Mouse (Mus musculus) midbrain, embryonic 11.5 days (tissue): ENCODE data around the gene Oscar. TPM values are rescaled to one million over a fixed set of nuclear protein-coding genes. Genes with fewer than 3 reads are reported as not detected.

ENCODE experiments used
- ATAC-seq: fragments of 200-750 bp; cut with Nextera tagmentation; 2 replicates; pipeline ENCODE4 v1.8.0; 2017; ENCODE audit warnings: moderate TSS enrichment, moderate library complexity; ENCODE audit not compliant: low FRiP score
- DNase-seq: peaks from one replicate; pipeline ENCODE4 v3.0.0; 2015; ENCODE audit warnings: low spot score; ENCODE audit errors: missing footprints
- H3K27ac ChIP-seq: fragments of 300-500 bp; sonication (generic); 2 replicates; pipeline ENCODE4 v1.5.1; 2014; ENCODE audit warnings: low read depth, low read length
- H3K27me3 ChIP-seq: fragments of 300-500 bp; sonication (generic); 2 replicates; pipeline ENCODE4 v1.6.1; 2014; ENCODE audit warnings: mild to moderate bottlenecking, low read length, moderate library complexity, mixed read lengths; ENCODE audit not compliant: control insufficient read depth, insufficient read depth
- H3K36me3 ChIP-seq: fragments of 300-500 bp; sonication (generic); 2 replicates; pipeline ENCODE4 v1.6.1; 2014; ENCODE audit warnings: mild to moderate bottlenecking, low read length, moderate library complexity, mixed read lengths; ENCODE audit not compliant: control insufficient read depth, insufficient read depth
- H3K4me1 ChIP-seq: fragments of 300-500 bp; sonication (generic); 2 replicates; pipeline ENCODE4 v1.6.1; 2014; ENCODE audit warnings: low read length; ENCODE audit not compliant: control insufficient read depth, insufficient read depth
- H3K4me2 ChIP-seq: fragments of 300-500 bp; sonication (generic); 2 replicates; pipeline ENCODE4 v1.6.1; 2014; ENCODE audit warnings: mild to moderate bottlenecking, moderate library complexity
- H3K4me3 ChIP-seq: fragments of 300-500 bp; sonication (generic); 2 replicates; pipeline ENCODE4 v1.5.1; 2014; ENCODE audit warnings: low read depth, low read length
- H3K9ac ChIP-seq: fragments of 300-500 bp; sonication (generic); 2 replicates; pipeline ENCODE4 v1.6.1; 2014; ENCODE audit warnings: low read length
- H3K9me3 ChIP-seq: fragments of 300-500 bp; sonication (generic); 2 replicates; pipeline ENCODE4 v1.6.1; 2016; ENCODE audit warnings: low read length; ENCODE audit not compliant: control insufficient read depth
- WGBS: fragments of 180-500 bp; shearing (Covaris S2); extraction: QIAGEN DNeasy Blood & Tissue Kit; methylation state at CpG from one replicate; pipeline ENCODE4 v1.1.7; 2014; 5-methylcytosine and 5-hydroxymethylcytosine counted together
- polyA plus RNA-seq: library from polyadenylated mRNA; unstranded; fragments of >200 nt; fragmentation: Nextera tagmentation; extraction: Ambion mirVana; gene quantifications from 2 replicates; pipeline ENCODE4 v1.2.1, GENCODE M21; 2014

Oscar gene
- polyA plus RNA-seq, 1 experiment from 2014 or later = 0.25 TPM

DNA sequence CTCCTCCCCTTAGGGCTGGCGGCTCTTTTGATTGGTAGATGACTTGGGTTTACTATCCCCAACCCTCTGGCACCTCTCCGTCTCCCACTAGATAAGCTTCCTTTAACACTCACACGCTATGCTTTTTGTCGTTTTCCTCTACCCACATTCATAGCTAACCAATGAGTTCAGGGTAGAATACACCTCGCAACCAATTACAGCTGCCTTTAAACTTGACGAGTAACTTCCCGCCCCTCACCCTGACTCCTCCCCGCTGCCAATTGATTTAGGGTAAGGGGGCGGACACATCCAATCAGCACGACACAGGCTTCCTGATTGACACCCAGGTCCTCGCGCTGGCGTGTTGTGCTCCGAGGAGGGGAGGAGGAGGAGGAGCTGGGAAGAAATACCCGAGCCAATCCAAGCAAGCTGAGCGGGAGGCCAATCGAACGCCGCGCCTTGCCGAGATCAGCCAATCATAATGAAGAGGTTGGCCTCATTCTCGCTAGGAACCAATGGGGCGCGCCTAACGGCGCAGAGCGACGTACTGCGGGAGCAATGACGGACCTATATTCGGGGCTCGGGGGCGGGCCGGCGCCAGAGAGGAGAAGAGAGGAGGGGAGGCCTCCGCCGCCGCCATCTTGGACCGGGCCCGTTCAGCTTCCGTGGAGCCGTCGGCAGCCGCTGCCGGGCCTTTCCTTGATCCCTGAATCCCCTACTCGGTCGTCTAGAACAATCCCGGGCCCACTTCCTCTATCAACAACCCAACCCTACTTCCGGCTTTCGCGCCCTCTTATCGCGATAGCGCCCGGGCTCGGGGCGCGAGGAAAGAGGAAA lies 28.9 kb upstream of the Oscar start, which contains the start of gene Cnot3:
Cnot3 (plus strand) TSS at position 597 of the 816 bp plus-strand sequence.
- DNase-seq (peak; percentile 98), ATAC-seq (peak; percentile 99)
- H3K36me3 ChIP-seq = peaks cover 14% of the 10 kb centered on the region
- H3K27me3 ChIP-seq = no peaks in the 10 kb centered on the region
- peak within 1 kb of the TSS; percentile 91 for H3K4me2 ChIP-seq
- H3K27ac ChIP-seq = peak within 1 kb of the TSS; percentile 97
- H3K4me3 ChIP-seq = peak within 1 kb of the TSS; percentile 99
- under 1% methylated on average over 57 of the region's 58 CpGs for WGBS
- H3K9me3 ChIP-seq = no peaks in the 10 kb centered on the region
- H3K9ac ChIP-seq = peak within 1 kb of the TSS; percentile 99
- H3K4me1 ChIP-seq = peaks cover 26% of the 10 kb centered on the region

DNA sequence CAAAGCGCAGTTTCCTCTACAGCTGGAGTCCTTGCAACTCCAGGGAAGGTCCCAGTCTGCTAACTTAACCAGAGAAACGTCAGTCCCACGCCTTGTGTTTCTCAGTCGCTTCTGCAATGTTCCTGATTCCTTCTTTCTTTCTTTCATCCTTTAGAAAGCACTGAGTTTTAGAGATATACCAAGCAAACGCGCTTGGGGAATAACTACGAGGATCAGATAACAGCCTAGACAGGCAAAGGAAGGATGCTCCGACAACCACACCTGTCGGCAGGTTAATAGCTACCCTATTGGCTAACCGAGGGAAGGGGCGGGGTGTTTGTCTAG lies 28.4 kb upstream of the Oscar start:
- Histone ChIP-seq H3K4me3 (peak overlapping the region; percentile 99), H3K4me1 (peaks cover 26% of the 10 kb centered on the region), H3K4me2 (peak overlapping the region; percentile 54), H3K27me3 (no peaks in the 10 kb centered on the region), H3K9ac (peak overlapping the region; percentile 27; the same call in 1 of the 2 replicates), H3K9me3 (no peaks in the 10 kb centered on the region), H3K27ac (no peak overlapping the region; the same call in 1 of the 2 replicates), H3K36me3 (peaks cover 19% of the 10 kb centered on the region)
- no peak for DNase-seq
- WGBS = 1% methylated on average over 11 of the region's 11 CpGs
- ATAC-seq = no peak

DNA sequence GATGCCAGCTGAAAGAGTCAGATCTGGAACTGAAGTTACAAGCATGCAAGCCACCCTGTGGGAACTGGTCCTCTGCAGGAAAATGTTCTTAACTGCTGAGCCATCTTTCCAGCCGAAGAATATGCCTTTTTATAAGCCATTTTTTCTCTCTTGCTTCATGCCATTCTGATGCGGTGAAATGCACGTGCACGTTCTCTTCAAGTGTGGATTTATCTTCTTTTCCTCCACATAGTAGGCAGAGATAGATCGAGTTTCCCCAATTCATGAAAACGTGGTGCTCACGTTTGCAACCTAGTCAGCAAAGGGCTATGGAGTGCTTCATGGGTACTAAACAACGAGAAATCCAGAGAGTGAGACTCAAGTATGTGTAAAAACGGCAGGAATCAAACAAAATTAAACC lies 27.9 kb upstream of the Oscar start:
- DNase-seq = no peak

DNA sequence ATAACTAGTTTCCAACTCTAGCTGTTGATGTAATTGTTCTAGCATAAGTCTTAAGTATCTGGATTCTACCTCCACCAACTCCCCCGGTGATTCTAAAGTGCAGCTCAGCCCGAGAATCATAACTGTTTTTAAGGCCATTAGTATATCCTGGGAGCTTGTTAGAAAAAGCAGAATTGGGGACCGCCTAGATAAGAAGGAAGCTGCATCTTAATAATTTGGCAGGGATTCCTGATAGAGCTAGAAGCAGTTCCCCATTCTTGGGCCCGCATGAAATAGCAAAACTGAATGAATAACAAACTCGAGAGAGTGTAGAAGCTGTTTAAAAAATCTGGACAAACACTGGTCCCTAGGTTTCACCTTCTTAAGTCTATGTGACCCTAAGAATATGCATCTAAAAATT lies 27.5 kb upstream of the Oscar start:
- no peaks in the 10 kb centered on the region for H3K9me3 ChIP-seq
- no peak overlapping the region for H3K4me2 ChIP-seq
- ATAC-seq = no peak
- H3K4me1 ChIP-seq = peaks cover 24% of the 10 kb centered on the region
- DNase-seq = no peak
- H3K27ac ChIP-seq = no peak overlapping the region
- 70% methylated on average over 5 of the region's 5 CpGs for WGBS
- H3K9ac ChIP-seq = no peak overlapping the region
- H3K36me3 ChIP-seq = peaks cover 23% of the 10 kb centered on the region
- H3K4me3 ChIP-seq = no peak overlapping the region
- H3K27me3 ChIP-seq = no peaks in the 10 kb centered on the region

More for the DNA sequence above, 27.9 kb upstream of the Oscar start:
- H3K9me3 ChIP-seq = no peaks in the 10 kb centered on the region
- H3K9ac ChIP-seq = peak overlapping the region; percentile 27; the same call in 1 of the 2 replicates
- peak overlapping the region; percentile 54 for H3K4me2 ChIP-seq
- WGBS = 21% methylated on average over 9 of the region's 9 CpGs
- H3K36me3 ChIP-seq = peaks cover 21% of the 10 kb centered on the region
- no peak for ATAC-seq
- H3K4me3 ChIP-seq = peak overlapping the region; percentile 99
- peaks cover 26% of the 10 kb centered on the region for H3K4me1 ChIP-seq
- no peak overlapping the region for H3K27ac ChIP-seq
- H3K27me3 ChIP-seq = no peaks in the 10 kb centered on the region

DNA sequence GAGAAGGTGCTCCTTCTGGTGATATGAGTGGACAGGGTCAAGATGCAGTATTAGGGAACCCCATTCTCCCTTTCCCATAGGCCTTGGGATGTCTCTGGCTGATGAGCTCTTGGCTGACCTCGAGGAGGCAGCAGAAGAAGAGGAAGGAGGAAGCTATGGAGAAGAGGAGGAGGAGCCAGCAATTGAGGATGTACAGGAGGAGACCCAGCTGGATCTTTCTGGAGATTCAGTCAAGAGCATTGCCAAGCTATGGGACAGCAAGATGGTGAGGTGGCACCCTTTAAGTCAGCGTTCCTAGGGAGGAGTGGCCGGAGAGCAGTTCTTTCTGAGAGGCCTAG lies 14.5 kb upstream of the Oscar start:
- WGBS = 66% methylated on average over 3 of the region's 3 CpGs
- no peak for ATAC-seq
- no peak for DNase-seq
- H3K27ac ChIP-seq = no peak overlapping the region
- H3K9me3 ChIP-seq = no peaks in the 10 kb centered on the region
- peak overlapping the region; percentile 74 for H3K4me2 ChIP-seq
- H3K4me1 ChIP-seq = peaks cover 13% of the 10 kb centered on the region
- peaks cover 10% of the 10 kb centered on the region; the same call in 1 of the 2 replicates for H3K36me3 ChIP-seq
- H3K4me3 ChIP-seq = peak overlapping the region; percentile 73
- peak overlapping the region; percentile 77 for H3K9ac ChIP-seq
- H3K27me3 ChIP-seq = no peaks in the 10 kb centered on the region

DNA sequence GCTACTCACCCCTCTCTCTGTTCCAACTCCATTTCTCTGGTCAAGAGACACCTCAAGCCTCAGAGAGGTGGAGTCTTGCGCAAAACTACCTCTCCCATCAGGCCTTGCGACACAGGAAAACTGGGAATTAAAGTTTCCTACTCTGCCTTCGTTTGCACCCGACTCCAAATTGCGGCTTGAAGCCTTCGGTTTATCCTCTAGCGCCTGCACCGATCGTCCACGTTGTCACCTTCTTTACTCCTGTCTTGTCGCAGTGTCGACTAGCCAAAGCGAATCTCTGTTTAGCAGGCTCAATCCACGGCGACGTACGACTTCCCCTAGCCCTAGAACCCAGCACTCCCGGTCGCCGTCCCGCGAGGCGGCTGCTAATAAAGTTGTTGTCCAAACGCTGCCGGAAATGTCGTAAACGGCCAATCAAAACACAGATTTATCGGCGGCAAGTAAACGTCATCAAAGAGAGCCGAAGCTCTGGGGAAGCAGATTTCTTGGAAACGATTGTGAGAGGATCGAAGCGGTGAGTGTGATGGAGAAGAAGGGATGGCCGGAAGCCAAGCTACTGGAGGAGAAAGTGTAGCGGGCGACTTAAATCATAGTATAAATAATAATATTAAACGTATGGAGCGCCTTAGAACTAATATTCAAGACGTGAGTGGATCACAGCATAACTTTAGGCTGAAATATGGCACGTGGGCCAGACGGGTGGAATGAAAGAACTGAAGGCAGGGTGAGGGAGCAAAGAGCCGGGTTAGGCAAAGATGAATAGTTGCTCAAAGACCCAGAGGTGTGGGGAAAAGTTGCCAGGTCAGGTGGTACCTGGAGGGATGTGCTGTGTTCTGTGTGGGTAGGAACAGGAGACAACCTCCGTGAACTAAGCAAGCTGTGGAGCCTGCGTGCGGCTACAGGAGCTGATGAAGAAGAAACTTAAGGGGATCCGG lies 13.9 kb upstream of the Oscar start, which contains the start of the genes Tfpt and Prpf31:
Tfpt (minus strand) TSS at position 387 of the 935 bp plus-strand sequence.
Prpf31 (plus strand) TSS at position 443 of the 935 bp plus-strand sequence.
- Histone ChIP-seq H3K4me3 (peak within 1 kb of the TSS; percentile 73), H3K36me3 (peaks cover 10% of the 10 kb centered on the region; the same call in 1 of the 2 replicates), H3K27me3 (no peaks in the 10 kb centered on the region), H3K4me2 (peak within 1 kb of the TSS; percentile 74), H3K27ac (no peak within 1 kb of the TSS), H3K4me1 (peaks cover 13% of the 10 kb centered on the region), H3K9ac (peak within 1 kb of the TSS; percentile 82), H3K9me3 (no peaks in the 10 kb centered on the region)
- DNase-seq (peak; percentile 99), ATAC-seq (peak; percentile 90)
- WGBS = 1% methylated on average over 47 of the region's 47 CpGs

DNA sequence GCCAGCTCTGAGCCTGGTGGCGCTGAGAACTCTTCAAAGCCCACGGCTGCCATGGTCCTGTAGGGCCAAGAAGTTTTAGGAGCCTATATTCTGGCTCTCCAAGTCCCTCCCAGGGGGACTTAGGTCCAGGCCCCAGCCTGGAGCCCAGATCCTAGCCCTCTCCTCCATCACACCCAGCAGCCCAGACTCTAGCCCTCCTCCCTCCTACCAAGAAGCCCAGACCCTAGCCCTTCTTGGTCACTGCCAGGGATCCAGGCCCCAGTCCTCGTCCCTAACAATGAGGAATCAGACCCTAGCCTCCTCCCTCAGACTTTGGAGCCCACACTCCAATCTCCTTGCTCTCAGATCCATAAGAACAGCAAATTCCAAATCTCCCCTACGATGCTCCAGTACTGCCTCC lies 13.1 kb upstream of the Oscar start:
- Histone ChIP-seq H3K4me2 (peak overlapping the region; percentile 74), H3K4me1 (peaks cover 13% of the 10 kb centered on the region), H3K27me3 (no peaks in the 10 kb centered on the region), H3K9ac (peak overlapping the region; percentile 82), H3K27ac (no peak overlapping the region), H3K9me3 (no peaks in the 10 kb centered on the region), H3K4me3 (peak overlapping the region; percentile 73), H3K36me3 (peaks cover 11% of the 10 kb centered on the region; the same call in 1 of the 2 replicates)
- DNase-seq (no peak), ATAC-seq (peak; percentile 55)
- 56% methylated on average over 4 of the region's 4 CpGs for WGBS

DNA sequence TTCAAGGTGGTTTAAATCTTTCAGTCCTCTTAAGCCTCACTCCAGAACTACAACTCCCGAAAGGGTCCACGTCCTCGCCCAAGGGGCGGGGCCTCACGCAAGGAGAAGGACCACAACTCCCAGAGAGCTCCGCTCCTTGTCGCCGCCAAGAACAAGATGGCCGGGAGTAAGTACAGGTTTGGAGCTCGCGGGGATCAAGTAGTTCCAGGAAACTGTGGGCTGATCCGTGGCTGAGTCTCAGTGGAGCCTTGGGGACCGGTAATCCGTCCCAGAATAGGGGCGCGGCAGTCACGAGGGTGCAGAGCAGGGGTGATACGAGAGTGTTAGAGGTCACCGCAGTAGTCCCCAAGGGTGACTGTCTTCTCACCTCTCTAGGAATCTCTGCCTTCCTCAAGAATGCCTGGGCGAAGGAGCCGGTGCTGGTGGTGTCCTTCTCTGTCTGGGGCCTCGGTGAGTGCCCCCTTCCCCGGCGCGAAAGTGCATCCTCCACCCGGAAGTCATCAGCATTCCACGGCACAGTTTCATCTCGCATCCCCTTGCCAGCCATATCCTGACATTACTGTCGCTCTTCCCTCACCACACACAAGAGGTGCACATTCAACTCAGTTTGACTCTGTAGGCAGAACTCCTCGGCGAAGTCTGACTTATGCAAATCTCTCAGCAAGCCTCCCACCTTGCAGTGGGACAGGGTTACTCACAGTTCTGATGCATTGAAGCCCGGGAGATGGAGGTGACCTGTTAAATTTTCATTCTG lies 1.5 kb upstream of the Oscar start, which contains the start of gene Ndufa3:
Ndufa3 (plus strand) TSS at position 132 of the 754 bp plus-strand sequence.
- Histone ChIP-seq H3K9me3 (no peaks in the 10 kb centered on the region), H3K9ac (peak within 1 kb of the TSS; percentile 83), H3K4me3 (peak within 1 kb of the TSS; percentile 75), H3K27ac (peak within 1 kb of the TSS; percentile 31; the same call in 1 of the 2 replicates), H3K36me3 (peaks cover 3% of the 10 kb centered on the region; the same call in 1 of the 2 replicates), H3K27me3 (no peaks in the 10 kb centered on the region), H3K4me2 (peak within 1 kb of the TSS; percentile 55), H3K4me1 (peaks cover 5% of the 10 kb centered on the region; the same call in 1 of the 2 replicates)
- DNase-seq (peak; percentile 96), ATAC-seq (peak; percentile 97)
- 1% methylated on average over 32 of the region's 32 CpGs for WGBS
